Mouse (Mus musculus) spleen, adult 2 months (tissue): Measurements from ENCODE around the gene Pvr.

Source experiments
- CTCF ChIP-seq: fragments of 200-500 bp; IDR thresholded peaks from 2 replicates; pipeline ENCODE4 v1.5.1; 2011; ENCODE audit warnings: mild to moderate bottlenecking, inconsistent platforms; ENCODE audit not compliant: insufficient read depth, insufficient read length, insufficient replicate concordance; ENCODE audit errors: extremely low read depth
- POLR2A ChIP-seq: fragments of 200-500 bp; IDR thresholded peaks from 2 replicates; pipeline ENCODE4 v1.6.1; 2011; ENCODE audit warnings: low read depth, low read length, inconsistent platforms

- TF ChIP-seq POLR2A = no peak
- TF ChIP-seq CTCF = no peak
These were observed 18.7 kb upstream of the Pvr start for GRCm38 (mm10) chr7:19939555-19940235.
